In the genomic region with DNA sequence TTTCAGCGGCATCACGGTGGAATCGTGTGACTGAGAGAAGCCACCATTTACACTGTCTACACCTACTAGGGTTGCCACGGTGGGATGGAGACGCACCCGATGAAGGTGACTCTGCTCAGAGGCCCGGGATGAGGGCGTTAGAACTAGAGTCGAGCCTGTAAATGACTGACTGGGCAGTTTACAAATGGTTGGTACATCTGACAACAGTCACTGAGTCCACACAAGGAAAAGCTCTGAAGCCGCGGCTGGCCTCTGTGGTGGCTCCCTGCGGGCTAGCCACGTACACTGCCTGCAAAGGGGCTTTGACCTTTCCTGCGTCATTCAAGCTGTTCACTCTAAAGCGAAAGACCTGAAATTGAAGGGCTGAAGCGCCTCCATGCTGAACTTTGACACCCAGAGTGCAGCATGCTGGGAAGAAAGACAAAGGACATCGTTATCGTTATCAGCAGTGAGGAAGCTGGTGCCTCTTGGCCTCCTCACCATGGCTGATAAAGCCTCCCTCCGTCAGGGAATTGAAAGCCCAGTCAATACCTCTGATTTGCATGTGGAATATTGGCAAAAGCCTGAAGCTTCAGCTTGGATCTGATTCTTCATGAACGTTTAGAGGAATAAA, we compare ENCODE assay signal across 23 mouse cellular contexts.
DNase-seq lines count a peak whose midpoint lies in the region; ATAC-seq lines count a peak whose summit lies in the region.
"Had no signal": no experiment of that assay in that cellular context is flagged by ENCODE, and none has a peak within 500 bp of the region (broad histone marks: within the 10 kb centered on the region; RNA-seq: fewer than 3 reads in every experiment).

No protein-coding gene starts in this region.

- no peaks in the 10 kb centered on the region for H3K9me3 ChIP-seq in heart, embryonic 12.5 days (replicated peaks)
- no peaks in the 10 kb centered on the region for H3K9me3 ChIP-seq in intestine, embryonic 15.5 days
- H3K9me3 ChIP-seq in intestine, embryonic 16.5 days (ENCODE audit: control insufficient read depth, low read length) = no peaks in the 10 kb centered on the region
- H3K9me3 ChIP-seq in stomach, embryonic 16.5 days (replicated peaks; ENCODE audit: control insufficient read depth, low read length) = no peaks in the 10 kb centered on the region
- H3K9me3 ChIP-seq: embryonic facial prominence, embryonic 13.5 days; hindbrain, embryonic 13.5 days; limb, embryonic 12.5 days; liver, embryonic 15.5 days had no signal

- no peak overlapping the region for H3K27ac ChIP-seq in heart, embryonic 12.5 days (ENCODE audit: poor library complexity, severe bottlenecking)
- H3K27ac ChIP-seq in intestine, embryonic 15.5 days = no peak overlapping the region
- no peak overlapping the region for H3K27ac ChIP-seq in intestine, embryonic 16.5 days (ENCODE audit: low read length)
- H3K27ac ChIP-seq in stomach, embryonic 16.5 days (ENCODE audit: low read length) = no peak overlapping the region
- H3K27ac ChIP-seq: embryonic facial prominence, embryonic 13.5 days; hindbrain, embryonic 13.5 days; limb, embryonic 12.5 days; liver, embryonic 15.5 days; macrophage had no signal

- peak; percentile 43; the same call in 1 of the 2 replicates for ATAC-seq in heart, embryonic 12.5 days (ENCODE audit: insufficient number of reproducible peaks, low FRiP score)
- peak; percentile 66 for ATAC-seq in intestine, embryonic 15.5 days
- peak; percentile 85 for ATAC-seq in intestine, embryonic 16.5 days
- peak; percentile 57; the same call in 1 of the 2 replicates for ATAC-seq in stomach, embryonic 16.5 days (ENCODE audit: insufficient read depth, low FRiP score)
- ATAC-seq: forebrain, embryonic 16.5 days; inflammation-experienced regulatory T-cells, adult 6 months had no signal

- no peak for DNase-seq in heart, postnatal 25 days (ENCODE audit: low spot score)
- no peak for DNase-seq in cerebellum, adult 11 months
- DNase-seq in cerebellum, adult 9-11 months = no peak
- DNase-seq: adrenal gland, adult 2 months; cerebellum, adult 11-12 months; cerebellum, postnatal 14 days; gastrocnemius, postnatal 25 days; heart, adult 18-20 months; kidney, adult 9 months; kidney, postnatal 14 days; layer of hippocampus, postnatal 36 days had no signal

- no peak overlapping the region for H3K4me3 ChIP-seq in heart, embryonic 12.5 days
- H3K4me3 ChIP-seq in intestine, embryonic 15.5 days (replicated peaks) = no peak overlapping the region
- H3K4me3 ChIP-seq in intestine, embryonic 16.5 days (ENCODE audit: low read length) = no peak overlapping the region
- H3K4me3 ChIP-seq in stomach, embryonic 16.5 days (replicated peaks; ENCODE audit: low read length) = no peak overlapping the region
- H3K4me3 ChIP-seq: embryonic facial prominence, embryonic 13.5 days; erythroblast, embryonic 14.5 days; hindbrain, embryonic 13.5 days; limb, embryonic 12.5 days; liver, embryonic 15.5 days had no signal

- no peaks in the 10 kb centered on the region for H3K27me3 ChIP-seq in heart, embryonic 12.5 days (replicated peaks)
- H3K27me3 ChIP-seq in intestine, embryonic 15.5 days (replicated peaks) = no peaks in the 10 kb centered on the region
- H3K27me3 ChIP-seq in intestine, embryonic 16.5 days (replicated peaks; ENCODE audit: control insufficient read depth, insufficient read depth, low read length) = no peaks in the 10 kb centered on the region
- no peaks in the 10 kb centered on the region for H3K27me3 ChIP-seq in stomach, embryonic 16.5 days (ENCODE audit: control insufficient read depth, insufficient read depth, low read length)
- H3K27me3 ChIP-seq: embryonic facial prominence, embryonic 13.5 days; hindbrain, embryonic 13.5 days; limb, embryonic 12.5 days; liver, embryonic 15.5 days had no signal

- intact Hi-C loops in heart, postnatal 25 days (cut with DNase I) = no loop called here

- peaks cover 18% of the 10 kb centered on the region for H3K4me1 ChIP-seq in heart, embryonic 12.5 days (replicated peaks)
- no peaks in the 10 kb centered on the region; the same call in 1 of the 2 replicates for H3K4me1 ChIP-seq in intestine, embryonic 15.5 days (replicated peaks)
- no peaks in the 10 kb centered on the region; the same call in 1 of the 2 replicates for H3K4me1 ChIP-seq in intestine, embryonic 16.5 days (ENCODE audit: control insufficient read depth, insufficient read depth, low read length)
- no peaks in the 10 kb centered on the region for H3K4me1 ChIP-seq in stomach, embryonic 16.5 days (ENCODE audit: control insufficient read depth, insufficient read depth, low read length)

- 0 out of 2 replicates have a peak overlapping the region, but pooled peaks have one; percentile 10 for H3K4me2 ChIP-seq in heart, embryonic 12.5 days
- H3K4me2 ChIP-seq in intestine, embryonic 15.5 days (replicated peaks) = no peak overlapping the region
- H3K4me2 ChIP-seq in intestine, embryonic 16.5 days (ENCODE audit: low read depth, low read length) = 0 out of 2 replicates have a peak overlapping the region, but pooled peaks have one; percentile 7
- H3K4me2 ChIP-seq in stomach, embryonic 16.5 days (ENCODE audit: low read depth, low read length) = no peak overlapping the region
- H3K4me2 ChIP-seq: embryonic facial prominence, embryonic 13.5 days; hindbrain, embryonic 13.5 days; limb, embryonic 12.5 days; liver, embryonic 15.5 days had no signal

- 45% methylated on average over 20 of the region's 20 CpGs for WGBS in heart, embryonic 12.5 days
- 72% methylated on average over 20 of the region's 20 CpGs for WGBS in intestine, embryonic 15.5 days
- 74% methylated on average over 20 of the region's 20 CpGs for WGBS in intestine, embryonic 16.5 days
- WGBS in stomach, embryonic 16.5 days = 65% methylated on average over 20 of the region's 20 CpGs

- no peaks in the 10 kb centered on the region for H3K36me3 ChIP-seq in heart, embryonic 12.5 days
- H3K36me3 ChIP-seq in intestine, embryonic 15.5 days = no peaks in the 10 kb centered on the region
- H3K36me3 ChIP-seq in intestine, embryonic 16.5 days (ENCODE audit: control insufficient read depth, insufficient read depth, low read length) = no peaks in the 10 kb centered on the region
- H3K36me3 ChIP-seq in stomach, embryonic 16.5 days (ENCODE audit: control insufficient read depth, insufficient read depth, low read length) = no peaks in the 10 kb centered on the region
- H3K36me3 ChIP-seq: embryonic facial prominence, embryonic 13.5 days; hindbrain, embryonic 13.5 days; limb, embryonic 12.5 days; liver, embryonic 15.5 days had no signal

- no peak overlapping the region for H3K9ac ChIP-seq in heart, embryonic 12.5 days
- no peak overlapping the region for H3K9ac ChIP-seq in intestine, embryonic 15.5 days
- H3K9ac ChIP-seq in intestine, embryonic 16.5 days (ENCODE audit: low read depth, low read length) = no peak overlapping the region
- H3K9ac ChIP-seq in stomach, embryonic 16.5 days (ENCODE audit: low read length) = no peak overlapping the region
- H3K9ac ChIP-seq: embryonic facial prominence, embryonic 13.5 days; hindbrain, embryonic 13.5 days; limb, embryonic 12.5 days; liver, embryonic 15.5 days had no signal

Comparison
In these comparisons a context has a peak if more than half of its experiments do, and no peak if none do; other contexts are left out.
1. H3K4me2 ChIP-seq: peak in heart, embryonic 12.5 days (single experiment) and intestine, embryonic 16.5 days (single experiment); none in intestine, embryonic 15.5 days (single experiment) and stomach, embryonic 16.5 days (single experiment).
2. Peak in every context shown above with its lines, with median percentiles within 50 percentile points of each other: ATAC-seq.